Mouse (Mus musculus): ENCODE data around the gene Wdr82.

- no peak for TF ChIP-seq CTCF (IDR thresholded peaks at IDR 0.05; ENCODE audit: control insufficient read depth, insufficient read depth, low read length)
- no peak for TF ChIP-seq POLR2A (IDR thresholded peaks at IDR 0.05; ENCODE audit: borderline replicate concordance, control insufficient read depth, low read depth, low read length)
These were observed 26.5 kb downstream of the Wdr82 start for GRCm38 (mm10) chr9:106197081-106197713.

Data from bone marrow, adult 2 months (tissue).